Mouse (Mus musculus) heart, postnatal 0 days (tissue): Measurements from ENCODE around the gene Crb1.

Source experiments
- CTCF ChIP-seq: IDR thresholded peaks from 2 replicates; pipeline ENCODE4 v1.5.1; 2016; ENCODE audit warnings: antibody characterized with exemption, control low read depth, low read depth
- EP300 ChIP-seq: IDR thresholded peaks from 2 replicates; pipeline ENCODE4 v1.6.1; 2016; ENCODE audit warnings: antibody characterized with exemption, low read depth

- TF ChIP-seq CTCF (no peak), EP300 (no peak)
Observed at GRCm38 (mm10) chr1:139346030-139346601, 30.8 kb downstream of the Crb1 start.
